Mouse (Mus musculus): Measurements from ENCODE around the gene Otud7b. TPM values are rescaled to one million over a fixed set of nuclear protein-coding genes. Genes with fewer than 3 reads are reported as not detected.
A peak's percentile ranks its signal among the peaks of the same experiment; 100 is the strongest.
"Not testable (repeated sequence)": the region's sequence is repeated elsewhere in the genome, so short reads cannot be mapped to it uniquely, and the experiment has no call there.

Otud7b gene
- total RNA-seq, 2 experiments from 2014 or later, result 28.8 to 32.0 TPM

DNA sequence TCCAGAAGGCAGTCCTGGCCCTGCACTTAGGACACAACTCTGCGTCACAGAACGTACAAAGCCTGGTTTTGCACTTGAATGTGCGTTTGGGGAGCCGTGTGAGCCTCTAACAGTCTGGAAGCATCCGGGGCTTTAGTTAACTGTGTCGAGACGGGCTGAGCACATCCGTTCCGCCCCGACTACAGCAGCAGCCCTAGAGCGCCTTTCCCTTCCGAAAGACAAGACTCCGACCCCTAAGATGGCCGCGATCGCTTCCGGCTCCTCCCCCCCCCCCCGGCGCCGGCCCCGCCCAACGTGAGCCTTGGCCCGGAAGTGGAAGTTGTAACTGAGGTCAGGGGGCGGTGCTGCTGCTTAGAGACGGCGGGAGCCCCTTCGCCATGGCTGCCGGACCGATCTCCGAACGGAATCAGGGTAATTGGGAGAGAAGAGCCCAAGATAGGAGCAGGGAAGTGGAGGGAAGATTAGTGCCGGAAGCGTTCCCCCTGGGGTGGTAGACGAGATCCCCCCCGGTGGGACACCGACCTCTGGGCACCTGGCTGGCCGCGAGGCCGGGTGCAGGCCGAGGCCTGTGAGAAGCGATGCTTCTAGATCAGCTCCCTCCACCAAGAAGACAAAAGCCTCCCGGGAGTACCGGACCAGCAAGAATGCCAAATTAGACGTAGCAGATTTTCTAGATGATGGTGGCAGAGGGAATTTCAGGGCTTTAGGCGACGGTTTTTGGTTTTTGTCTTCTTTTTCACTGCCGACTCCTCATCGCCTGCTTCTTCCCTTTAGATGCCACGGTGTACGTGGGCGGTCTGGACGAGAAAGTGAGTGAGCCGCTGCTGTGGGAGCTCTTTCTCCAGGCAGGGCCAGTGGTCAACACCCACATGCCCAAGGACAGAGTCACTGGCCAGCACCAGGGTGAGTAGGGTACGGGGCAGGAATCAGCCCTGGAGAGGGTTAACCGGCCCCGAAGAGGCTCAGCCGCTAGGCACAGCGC is 68.2 kb downstream of the Otud7b start, which contains the start of gene Sf3b4:
Gene Sf3b4, plus strand, starts transcription at position 136 of the 982 bp plus-strand sequence.
- peak; percentile 83 to 84 for DNase-seq (ENCODE audit: low spot score in 2 of 2)
- intact Hi-C loops (cut with DNase I), result no loop called here

DNA sequence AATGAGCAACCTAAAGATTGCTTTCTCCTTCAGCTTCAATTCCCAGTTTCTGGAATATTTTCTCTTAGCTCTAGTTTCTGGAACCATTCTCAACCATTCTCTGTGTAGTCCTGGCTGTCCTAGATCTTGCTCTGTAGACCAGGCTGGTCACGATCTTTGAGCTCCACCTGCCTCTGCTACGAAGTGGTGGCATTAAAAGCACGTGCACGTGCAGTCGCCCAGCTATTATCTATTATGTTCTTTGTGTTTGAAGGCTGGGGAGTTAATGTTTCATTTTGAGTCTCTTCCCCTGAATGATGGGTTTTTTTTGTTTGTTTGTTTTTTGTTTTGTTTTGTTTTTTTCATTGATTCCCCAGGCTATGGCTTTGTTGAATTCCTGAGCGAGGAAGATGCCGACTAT is 68.9 kb downstream of the Otud7b start:
- DNase-seq (ENCODE audit: low spot score in 2 of 2), result no peak
- intact Hi-C loops (cut with DNase I), result no loop called here

GRCm38 (mm10) chr3:96174042-96174441 is 69.7 kb downstream of the Otud7b start:
- intact Hi-C loops (cut with DNase I), result not testable (repeated sequence)

DNA sequence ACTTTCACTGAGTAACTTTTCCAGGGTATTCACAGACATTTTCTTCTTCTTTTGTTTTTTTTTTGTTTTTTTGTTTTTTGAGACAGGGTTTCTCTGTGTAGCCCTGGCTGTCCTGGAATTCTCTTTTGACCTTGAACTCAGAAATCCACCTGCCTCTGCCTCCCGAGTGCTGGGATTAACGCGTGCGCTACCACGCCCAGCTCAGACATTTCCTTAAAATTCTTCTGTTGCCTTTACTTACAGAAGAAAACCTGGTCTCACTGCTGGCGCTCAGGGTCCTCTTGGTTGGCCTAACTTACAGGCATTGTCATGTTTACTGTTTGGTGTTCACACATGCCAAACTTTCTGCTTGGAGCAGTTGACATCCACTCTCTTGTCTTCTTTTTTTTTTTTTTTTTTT is 70.9 kb downstream of the Otud7b start:
- intact Hi-C loops (cut with DNase I), result no loop called here
- no peak for DNase-seq (ENCODE audit: low spot score in 2 of 2)

More at GRCm38 (mm10) chr3:96174042-96174441, 69.7 kb downstream of the Otud7b start:
- not testable (repeated sequence) for DNase-seq (ENCODE audit: low spot score in 2 of 2)

- no peak for DNase-seq (ENCODE audit: low spot score in 2 of 2)
- intact Hi-C loops (cut with DNase I), result no loop called here
These were observed 74.1 kb downstream of the Otud7b start for GRCm38 (mm10) chr3:96178427-96178826.

GRCm38 (mm10) chr3:96178902-96179301 is 74.6 kb downstream of the Otud7b start:
- no peak for DNase-seq (ENCODE audit: low spot score in 2 of 2)

GRCm38 (mm10) chr3:96179531-96179930 is 75.2 kb downstream of the Otud7b start:
- intact Hi-C loops (cut with DNase I), result no loop called here
- DNase-seq (ENCODE audit: low spot score in 2 of 2), result no peak

More at GRCm38 (mm10) chr3:96178902-96179301, 74.6 kb downstream of the Otud7b start:
- intact Hi-C loops (cut with DNase I), result no loop called here

DNA sequence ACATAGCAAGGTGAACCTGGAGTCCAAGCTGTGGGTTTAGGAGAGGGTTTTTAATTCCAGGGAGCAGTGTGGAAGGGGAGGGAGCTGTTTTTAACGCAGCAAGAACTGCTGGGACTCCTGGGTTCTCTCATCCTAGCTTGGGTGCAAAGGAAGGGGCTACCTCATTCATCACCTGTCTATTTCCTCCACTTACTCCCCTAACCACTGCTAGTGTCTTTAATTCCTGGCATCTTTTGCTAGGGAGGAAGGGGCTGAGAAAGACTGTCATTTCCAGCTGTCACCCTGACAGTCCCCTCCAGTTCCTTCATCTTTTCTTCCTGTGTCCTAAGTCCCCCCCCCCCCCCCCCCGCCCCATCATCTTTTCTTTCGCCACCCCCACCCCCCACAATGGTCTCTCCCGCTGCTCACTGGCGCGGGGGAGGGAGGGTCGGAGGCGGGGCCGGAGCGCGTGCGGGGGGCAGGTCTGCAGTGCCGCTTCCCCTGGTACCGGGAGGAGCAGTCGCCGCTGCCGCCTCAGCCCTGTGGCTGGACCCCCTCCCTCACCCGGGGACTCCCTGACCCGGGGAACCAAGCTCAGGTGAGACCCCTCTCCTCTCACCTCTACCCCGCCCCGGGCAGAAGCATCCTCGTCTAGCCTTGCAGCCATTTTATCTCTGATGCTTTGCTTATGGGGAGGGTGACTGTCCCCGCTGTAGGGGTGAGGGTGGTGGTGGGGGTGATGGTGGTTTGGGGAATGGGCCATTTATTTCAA is 76.6 kb downstream of the Otud7b start, which contains the start of gene Sv2a:
Gene Sv2a, plus strand, starts transcription at position 425 of the 751 bp plus-strand sequence.
- intact Hi-C loops (cut with DNase I), result no loop called here
- peak; percentile 73 to 86 for DNase-seq (ENCODE audit: low spot score in 2 of 2)

DNA sequence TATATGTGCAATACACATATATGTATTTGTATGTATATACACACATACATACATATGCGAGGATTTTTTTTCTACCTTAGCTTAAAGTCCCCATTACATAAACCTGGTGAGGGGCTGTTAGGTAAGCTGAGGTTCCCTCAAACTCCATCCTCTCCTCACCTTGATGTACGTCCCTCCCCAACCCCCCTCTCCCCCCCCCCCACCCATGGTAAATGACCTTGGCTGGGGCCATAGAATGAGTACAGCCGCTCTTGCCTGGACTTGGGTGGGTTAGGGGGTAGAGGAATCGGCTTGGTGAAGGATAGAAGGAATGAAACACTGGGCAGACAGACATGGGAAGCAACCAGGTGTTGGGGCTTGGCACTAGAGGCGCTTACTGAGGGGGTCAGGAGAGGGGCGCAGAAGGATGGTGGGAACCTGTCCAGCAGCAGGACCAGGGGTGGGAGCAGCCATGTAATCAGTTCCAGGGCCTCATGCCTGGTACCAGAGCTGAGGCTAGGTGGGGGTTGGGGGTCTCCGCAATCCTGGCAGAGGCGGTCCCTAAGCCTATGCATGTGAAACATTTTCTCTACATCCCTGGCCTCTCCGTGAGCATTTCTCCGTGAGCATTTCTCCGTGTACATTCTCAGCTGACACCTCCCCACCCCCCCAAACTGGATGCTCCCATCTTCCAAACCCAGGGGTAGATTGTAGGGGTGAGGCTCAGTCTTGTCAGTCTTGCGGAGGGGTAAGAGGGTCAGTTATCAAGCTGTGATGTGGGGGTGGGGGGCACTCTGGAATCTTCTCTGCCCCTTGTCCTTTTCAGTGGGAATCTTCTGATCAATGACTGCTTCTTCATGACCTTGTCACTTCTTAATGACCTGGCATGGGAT is 77.4 kb downstream of the Otud7b start:
- DNase-seq (ENCODE audit: low spot score in 2 of 2), result peak; percentile 38 to 47
- intact Hi-C loops (cut with DNase I), result no loop called here

DNA sequence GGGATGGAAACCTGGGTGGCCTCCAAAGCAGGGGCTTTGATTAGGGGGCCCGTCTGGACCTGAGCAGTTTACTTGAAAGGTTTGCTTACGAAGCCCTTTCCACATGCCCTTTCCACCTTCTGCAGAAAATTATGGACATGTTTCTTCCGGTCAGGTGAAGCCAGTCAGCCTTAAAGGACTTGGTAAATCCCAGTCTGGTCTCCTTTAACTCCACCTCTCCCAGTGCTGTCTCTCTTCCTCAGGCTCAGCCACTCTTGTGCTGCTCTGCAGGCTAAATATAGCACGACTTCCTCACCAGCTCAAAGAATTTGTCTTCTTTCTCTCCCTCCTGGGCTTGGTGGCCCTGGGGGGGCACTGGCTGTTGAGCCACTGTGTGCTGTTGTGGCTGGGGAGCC is 78.1 kb downstream of the Otud7b start:
- intact Hi-C loops (cut with DNase I), result no loop called here

DNA sequence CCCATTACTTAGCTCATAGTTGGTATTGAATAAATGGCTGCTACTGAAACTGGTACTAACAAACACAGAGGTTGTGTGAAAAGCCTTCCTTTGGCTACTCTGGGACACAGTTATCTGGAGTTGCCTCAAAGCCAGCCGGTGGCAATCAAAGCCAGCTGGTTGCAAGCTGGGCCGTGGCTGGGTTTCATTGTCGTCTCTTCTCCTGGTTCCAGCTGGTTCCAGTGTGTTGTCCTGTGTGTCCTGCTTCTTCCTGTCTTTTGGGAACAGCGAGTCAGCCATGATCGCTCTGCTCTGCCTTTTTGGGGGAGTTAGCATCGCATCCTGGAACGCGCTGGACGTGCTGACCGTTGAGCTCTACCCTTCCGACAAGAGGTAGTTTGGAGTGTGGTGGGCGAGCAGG is 88.7 kb downstream of the Otud7b start:
- DNase-seq (ENCODE audit: low spot score in 2 of 2), result no peak
- intact Hi-C loops (cut with DNase I), result no loop called here

More for the DNA sequence above, 78.1 kb downstream of the Otud7b start:
- peak; percentile 39 to 46 for DNase-seq (ENCODE audit: low spot score in 2 of 2)

GRCm38 (mm10) chr3:96194966-96195365 is 90.6 kb downstream of the Otud7b start:
- intact Hi-C loops (cut with DNase I), result no loop called here
- no peak for DNase-seq (ENCODE audit: low spot score in 2 of 2)

DNA sequence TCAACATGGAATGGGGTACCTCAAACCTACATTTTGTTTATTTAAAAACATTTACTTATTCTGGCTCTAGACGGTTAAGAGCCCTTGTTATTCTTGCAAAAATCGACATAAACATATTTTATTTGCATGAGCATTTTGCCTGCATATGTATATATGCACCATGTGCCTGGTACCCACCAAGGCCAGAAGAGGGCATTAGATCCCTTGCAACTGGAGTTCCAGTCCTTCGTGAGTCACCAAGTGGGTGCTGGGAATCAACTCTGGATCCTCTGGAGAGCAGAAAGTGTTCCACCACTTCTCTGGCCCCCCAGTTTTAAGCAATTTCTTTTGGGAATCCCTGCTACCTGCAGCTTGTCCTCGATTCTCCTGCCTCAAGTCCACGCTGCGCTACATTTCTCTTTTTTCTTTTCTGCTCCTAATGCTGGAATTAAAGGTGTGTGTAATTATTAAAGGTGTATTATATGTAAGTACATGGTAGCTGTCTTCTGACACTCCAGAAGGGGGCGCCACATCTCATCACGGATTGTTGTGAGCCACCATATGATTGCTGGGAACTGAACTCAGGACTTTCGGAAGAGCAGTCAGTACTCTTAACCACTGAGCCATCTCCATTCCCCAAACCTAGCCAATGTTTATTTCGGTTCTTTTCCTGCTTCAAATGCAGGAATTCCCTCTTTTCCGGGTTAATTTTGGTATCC is 91.4 kb downstream of the Otud7b start:
- intact Hi-C loops (cut with DNase I), result no loop called here
- no peak for DNase-seq (ENCODE audit: low spot score in 2 of 2)

DNA sequence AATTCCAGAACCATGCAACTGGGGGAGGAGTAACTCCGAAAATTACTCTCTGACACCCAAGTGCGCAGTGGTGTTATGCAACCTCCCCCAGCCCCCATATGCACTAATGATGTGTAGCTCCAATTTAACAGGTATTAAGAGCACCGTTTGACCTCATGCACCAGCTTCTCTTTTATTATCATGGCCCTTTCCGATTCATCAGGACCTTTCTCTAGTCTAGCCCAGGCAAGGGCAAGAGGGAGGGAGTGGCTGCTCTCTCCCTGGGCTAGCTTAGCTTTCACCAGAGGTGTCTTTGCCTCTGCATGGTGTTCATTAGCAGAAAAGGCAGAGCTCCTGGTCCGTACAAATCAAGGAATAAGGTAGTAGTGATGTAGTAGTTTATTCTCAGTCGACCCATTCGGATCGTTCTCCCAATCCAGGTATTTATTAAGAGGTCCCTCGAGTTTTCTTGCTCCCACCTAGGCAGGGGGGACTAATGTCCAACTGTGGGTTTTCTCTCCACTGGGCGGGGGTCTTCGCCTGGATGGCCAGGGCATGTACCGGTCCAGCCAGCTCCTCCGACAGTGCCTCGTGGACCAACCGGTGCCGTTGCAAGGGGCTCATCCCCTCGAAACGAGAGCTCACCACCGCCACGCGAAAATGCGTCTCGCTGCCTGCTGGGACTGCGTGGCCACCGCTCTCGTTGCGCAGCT is 92.3 kb downstream of the Otud7b start:
- intact Hi-C loops (cut with DNase I), result no loop called here
- DNase-seq (ENCODE audit: low spot score in 2 of 2), result no peak

- DNase-seq (ENCODE audit: low spot score in 2 of 2), result peak; percentile 91 to 92
- intact Hi-C loops (cut with DNase I), result no loop called here
These were observed 92.9 kb downstream of the Otud7b start for GRCm38 (mm10) chr3:96197129-96197749.

- intact Hi-C loops (cut with DNase I), result no loop called here
- DNase-seq (ENCODE audit: low spot score in 2 of 2), result no peak
These were observed 93.9 kb downstream of the Otud7b start for GRCm38 (mm10) chr3:96198181-96198580.

DNA sequence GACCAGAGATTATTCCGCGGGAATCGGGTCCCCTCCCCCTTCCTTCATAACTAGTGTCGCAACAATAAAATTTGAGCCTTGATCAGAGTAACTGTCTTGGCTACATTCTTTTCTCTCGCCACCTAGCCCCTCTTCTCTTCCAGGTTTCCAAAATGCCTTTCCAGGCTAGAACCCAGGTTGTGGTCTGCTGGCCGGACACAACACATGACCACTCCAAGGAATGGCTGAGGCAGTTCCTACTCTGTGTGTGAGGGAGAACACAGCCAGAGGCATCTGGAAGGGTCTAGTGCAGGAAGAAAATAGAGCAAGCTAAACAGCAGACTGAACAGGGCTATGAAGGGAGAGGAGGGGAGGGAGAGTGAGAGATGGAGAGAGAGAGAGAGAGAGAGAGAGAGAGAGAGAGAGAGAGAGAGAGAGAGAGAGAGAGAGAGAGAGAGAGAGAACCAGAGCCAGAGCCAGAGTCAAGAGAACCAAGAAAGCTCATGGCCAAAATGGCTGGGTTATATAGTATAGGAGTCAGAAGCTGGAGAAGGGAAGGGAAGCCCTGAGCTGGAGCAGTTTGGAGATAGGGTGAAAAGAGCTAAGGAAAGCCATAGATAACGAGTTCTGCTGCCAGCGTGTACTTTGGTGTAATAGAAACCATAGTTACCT is 94.4 kb downstream of the Otud7b start:
- intact Hi-C loops (cut with DNase I); DNase-seq (ENCODE audit: low spot score in 2 of 2): not testable (repeated sequence)
